Mouse (Mus musculus) thymus, postnatal 14 days (tissue): ENCODE measurements around the gene Celsr1.
A peak's percentile ranks its signal among the peaks of the same experiment; 100 is the strongest.
"Not testable (repeated sequence)": the region's sequence is repeated elsewhere in the genome, so short reads cannot be mapped to it uniquely, and the experiment has no call there.

Experiments
- DNase-seq: peaks from one replicate; pipeline ENCODE4 v3.0.0; 2021

Celsr1 gene

GRCm38 (mm10) chr15:86064191-86064849, 30.7 kb upstream of the Celsr1 start:
- DNase-seq: no peak

DNA sequence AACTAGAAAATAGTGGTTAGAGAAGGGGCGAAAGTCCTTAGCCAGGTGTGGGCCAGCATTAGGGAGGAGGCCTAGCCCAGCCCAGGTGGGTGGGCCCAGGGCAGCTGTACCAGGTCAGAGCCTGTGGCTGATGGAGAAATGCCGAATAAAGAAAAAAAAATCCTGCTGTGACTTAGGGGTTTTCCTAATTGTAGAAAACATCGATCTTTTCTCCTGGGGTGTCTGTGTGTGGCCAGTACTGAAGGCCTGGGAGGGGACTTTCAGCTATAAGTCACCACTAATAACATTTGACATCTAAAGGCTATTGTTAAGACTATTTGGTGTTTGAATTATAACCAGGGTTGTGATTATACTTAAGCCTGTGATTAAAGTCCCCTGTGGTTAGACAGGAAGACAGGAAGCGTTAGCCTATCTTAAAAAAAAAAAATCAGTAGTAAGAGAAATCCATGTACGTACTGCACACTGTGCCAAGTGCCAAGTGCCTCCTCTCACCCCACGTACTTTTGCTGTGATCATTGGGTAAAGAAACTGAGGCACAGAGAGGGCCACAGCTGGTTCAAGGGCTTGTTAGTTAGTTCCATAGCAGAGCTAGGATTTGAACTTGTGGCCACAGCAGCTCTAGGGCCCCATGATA, 28.4 kb upstream of the Celsr1 start:
- DNase-seq: no peak

DNA sequence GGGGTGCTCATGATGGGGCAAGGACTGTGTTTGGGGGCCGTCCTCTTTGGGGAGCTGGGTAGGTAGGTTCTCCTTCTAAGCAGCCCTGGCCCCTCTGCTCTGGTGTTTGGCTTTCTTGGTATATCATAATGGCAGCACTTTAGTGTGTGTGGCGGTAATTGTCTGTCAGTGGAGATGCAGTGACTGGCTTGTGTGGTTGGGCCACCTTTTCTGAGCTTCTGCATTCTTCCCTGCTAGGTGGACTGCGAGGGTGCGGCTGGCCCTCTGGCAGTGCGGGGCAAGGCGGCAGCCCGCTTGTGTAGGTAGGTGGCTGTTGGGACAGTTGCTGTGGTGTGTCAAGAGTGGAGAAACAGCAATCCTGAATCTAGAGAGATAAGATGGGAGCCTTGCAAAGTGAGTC, 27.6 kb upstream of the Celsr1 start:
- no peak for DNase-seq

DNA sequence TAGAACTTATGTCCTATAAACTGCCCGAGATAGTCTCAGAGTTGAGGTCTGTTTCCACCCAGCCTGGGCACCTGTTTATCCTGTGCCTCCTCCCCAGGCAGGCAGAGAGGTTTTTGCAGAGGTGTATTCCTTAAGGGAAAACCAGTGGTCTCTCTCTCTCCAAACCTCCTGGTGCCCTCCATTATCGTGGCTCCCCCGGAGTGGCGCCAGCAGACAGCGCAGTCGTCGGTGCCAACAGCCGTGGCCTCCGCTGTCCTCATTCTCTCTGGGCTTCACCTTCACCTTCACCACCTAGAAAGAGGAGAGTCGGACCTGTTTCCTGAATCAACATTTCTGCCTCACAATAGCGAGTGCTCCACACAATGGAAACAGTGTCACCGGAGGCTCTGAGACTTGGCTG, 27.0 kb upstream of the Celsr1 start:
- DNase-seq: no peak

DNA sequence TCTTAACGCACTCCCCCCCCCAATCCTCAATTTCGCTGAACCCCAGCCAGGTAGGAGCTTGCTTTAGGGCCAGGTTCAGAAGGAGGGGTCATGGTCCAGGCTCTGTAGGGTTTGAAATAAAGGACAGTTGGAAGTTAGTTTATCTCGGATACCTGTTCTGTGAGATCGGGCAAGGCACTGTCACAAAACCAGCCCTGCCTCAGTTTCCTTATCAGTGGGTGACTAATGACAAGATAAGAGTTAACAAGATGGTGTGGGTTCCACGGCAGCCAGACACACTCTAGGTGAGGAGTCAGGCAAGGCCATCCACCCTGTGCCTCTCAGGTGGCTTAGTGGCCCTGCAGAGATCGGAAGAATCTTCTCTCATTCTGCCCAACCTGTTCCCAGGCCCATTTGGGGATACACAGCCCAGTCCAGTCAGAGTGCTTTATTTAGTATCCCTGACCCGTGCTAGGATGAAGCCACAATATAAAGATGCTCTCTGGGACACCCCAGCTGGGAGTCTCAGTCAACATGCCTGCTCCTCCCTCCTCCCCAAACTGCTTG, 26.3 kb upstream of the Celsr1 start:
- DNase-seq: no peak

GRCm38 (mm10) chr15:86058931-86059834, 25.6 kb upstream of the Celsr1 start:
- DNase-seq: no peak

DNA sequence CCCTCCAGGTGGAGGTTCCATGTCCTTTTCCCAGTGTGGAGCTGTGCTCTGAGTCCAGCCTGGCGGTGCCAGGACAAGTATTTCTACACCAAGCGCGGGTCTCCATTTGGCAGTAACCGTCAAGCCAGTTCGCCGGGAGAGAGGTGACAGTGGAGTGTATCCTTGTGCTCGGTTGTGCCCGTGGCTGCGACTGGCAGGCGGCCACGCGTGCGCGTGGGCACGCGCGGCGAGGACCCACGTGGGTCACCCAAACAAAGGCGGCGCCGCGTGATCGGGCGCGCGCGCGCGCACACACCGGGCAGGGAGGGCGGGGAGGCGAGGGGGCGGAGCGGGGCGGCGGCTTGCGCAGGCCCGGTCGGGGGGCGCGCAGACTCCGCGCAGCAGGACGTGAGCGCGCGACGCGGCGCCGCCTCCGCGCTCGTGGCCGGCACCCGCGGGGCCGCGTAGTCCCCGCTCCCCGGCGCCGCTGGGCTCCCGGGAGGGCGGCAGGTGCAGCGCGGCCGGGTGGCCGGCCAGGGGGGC, 24.9 kb upstream of the Celsr1 start:
- peak; percentile 89 for DNase-seq

DNA sequence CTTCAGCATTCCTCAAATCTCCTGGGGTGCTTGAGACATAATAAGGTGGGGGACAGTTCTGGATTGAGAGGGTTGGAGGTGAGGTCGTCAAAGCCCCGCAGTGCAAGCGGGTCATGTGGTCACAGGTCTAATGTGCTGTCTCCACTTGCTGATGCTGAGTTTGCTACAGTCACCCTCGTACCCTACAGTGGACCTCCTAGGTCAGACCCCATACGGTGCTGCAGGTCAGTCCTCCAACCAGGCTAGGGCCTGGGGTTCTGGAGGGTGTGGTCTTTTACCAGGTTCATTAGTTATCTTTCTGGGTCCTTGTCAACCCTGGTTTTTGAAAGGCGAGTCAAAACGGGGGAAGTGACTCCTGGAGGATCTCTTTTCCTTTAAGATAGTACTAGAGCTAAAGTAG, 24.3 kb upstream of the Celsr1 start:
- no peak for DNase-seq

- no peak for DNase-seq
Measured at GRCm38 (mm10) chr15:86057413-86057812, 23.8 kb upstream of the Celsr1 start, which contains the start of gene Gramd4. TSS of gene Gramd4 (plus strand) at chr15:86057695.

DNA sequence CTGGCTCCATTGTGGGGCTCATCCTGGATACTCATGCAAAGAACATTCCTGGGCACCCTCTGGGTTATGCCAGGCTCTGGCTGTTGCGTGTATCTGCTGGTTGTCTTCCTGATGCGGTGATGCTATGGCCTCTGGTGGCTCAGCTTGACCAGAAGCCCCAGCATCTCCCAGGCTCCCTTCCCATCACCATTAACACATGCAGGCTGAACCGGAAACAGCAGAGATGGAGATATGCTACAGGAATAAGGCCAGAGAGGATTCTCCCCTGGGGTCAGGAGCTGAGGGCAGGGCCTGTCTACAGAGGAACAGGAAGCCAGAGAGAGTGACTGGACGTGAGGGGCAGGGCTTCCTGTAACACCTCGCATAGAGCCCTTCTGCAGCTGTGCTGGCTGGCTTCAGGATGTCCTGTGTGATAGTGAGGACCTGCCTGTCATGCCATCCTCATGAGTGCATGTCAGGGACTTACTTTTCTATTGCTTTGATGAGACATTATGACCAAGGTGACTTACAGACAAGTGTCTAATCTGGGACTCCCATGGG, 22.7 kb upstream of the Celsr1 start:
- DNase-seq: no peak

- DNase-seq: not testable (repeated sequence)
Measured at GRCm38 (mm10) chr15:86054861-86055260, 21.3 kb upstream of the Celsr1 start.

DNA sequence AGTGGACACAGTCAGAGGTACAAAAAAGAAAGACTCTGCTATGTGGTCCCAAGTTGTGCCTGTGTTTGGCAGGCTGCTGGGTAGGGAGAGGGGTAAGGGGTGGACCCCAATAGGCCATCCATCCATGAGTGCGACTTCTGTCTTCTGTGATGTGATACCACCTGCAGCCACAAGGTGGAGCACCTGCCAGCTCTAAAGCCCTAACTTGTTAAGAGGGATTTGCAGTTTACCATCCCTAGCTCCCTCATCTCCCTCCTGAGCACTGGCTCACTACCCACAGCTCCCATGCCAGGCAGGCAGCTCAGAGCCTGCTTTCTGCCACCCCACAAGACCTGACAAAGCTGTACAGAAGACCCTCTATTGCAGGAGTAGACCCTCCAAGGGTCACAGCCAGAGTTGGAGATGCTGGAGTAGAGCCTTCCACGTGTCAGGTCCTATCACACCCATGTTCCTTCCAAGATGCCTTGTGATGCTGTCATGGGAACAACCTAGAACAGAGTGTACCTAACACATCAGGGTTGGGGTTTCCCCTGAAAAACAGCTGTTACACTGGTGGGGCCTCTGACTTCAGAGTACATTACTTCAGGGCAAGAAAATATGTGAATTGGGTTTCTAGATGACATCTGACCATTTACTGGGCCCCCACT, 20.4 kb upstream of the Celsr1 start:
- DNase-seq: peak; percentile 87

GRCm38 (mm10) chr15:86051878-86052478, 18.4 kb upstream of the Celsr1 start:
- DNase-seq: no peak

DNA sequence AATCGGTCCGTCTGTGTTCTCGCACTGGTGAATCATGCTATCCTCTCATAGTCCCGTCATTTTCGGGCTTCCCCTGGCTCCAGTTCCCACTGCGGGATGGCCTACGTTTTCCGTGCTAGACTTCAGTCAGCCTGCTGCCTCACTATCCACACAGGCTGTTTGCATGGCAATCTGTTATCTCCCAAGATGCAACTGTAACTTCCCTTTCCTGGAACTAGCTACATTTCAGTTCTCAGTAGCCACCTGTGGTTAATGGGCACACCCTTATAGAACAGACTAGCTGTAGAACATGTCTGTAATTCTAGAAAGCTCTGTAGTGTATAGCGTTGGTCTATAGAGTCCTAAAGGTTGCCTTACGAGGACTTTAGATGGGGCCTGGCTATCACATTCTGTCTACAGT, 17.6 kb upstream of the Celsr1 start:
- no peak for DNase-seq

- peak; percentile 13 for DNase-seq
Measured at GRCm38 (mm10) chr15:86050170-86050743, 16.7 kb upstream of the Celsr1 start.

GRCm38 (mm10) chr15:86049510-86049909, 15.9 kb upstream of the Celsr1 start:
- no peak for DNase-seq

GRCm38 (mm10) chr15:86042364-86042763, 8.8 kb upstream of the Celsr1 start:
- DNase-seq: no peak

DNA sequence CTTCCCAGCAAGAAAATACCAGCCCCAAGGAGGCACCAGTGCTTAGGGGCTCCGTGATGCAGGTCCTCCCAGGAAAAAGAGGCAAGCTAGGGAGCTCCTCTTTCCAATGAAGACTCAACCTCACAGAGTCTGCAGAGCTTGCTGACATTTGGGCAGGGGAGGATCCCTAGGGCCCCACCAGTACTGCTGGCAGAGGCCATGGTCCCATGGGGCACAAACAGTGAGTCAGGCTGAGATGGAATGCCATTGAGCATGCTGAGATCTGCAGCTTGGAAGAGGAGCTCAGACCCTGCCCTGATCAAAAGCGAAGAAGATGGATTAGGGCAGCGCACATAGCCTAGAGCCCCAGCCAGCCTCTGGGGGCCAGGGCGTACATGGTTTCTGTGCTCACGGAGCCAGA, 7.8 kb upstream of the Celsr1 start:
- no peak for DNase-seq

- peak; percentile 84 for DNase-seq
Measured at GRCm38 (mm10) chr15:86038802-86039201, 5.2 kb upstream of the Celsr1 start.

DNA sequence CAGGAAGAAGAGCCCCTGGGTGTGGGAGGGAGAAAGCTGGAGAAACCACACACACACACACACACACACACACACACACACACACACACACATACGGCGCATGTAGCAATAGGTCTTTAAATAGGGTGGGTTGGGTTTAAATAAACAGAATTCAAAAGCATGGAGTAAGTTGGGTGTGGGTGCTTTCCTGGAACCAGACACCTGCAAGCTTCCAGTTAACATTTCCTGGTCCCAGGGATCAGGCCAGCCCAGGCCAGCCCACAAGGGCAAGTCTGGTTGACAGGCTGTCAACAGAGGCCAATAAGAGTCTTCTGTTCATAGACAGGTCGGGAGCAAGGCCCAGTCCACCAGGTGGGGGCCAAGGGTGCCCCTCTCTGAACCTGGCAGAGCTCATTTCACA, 2.3 kb upstream of the Celsr1 start:
- DNase-seq: no peak

DNA sequence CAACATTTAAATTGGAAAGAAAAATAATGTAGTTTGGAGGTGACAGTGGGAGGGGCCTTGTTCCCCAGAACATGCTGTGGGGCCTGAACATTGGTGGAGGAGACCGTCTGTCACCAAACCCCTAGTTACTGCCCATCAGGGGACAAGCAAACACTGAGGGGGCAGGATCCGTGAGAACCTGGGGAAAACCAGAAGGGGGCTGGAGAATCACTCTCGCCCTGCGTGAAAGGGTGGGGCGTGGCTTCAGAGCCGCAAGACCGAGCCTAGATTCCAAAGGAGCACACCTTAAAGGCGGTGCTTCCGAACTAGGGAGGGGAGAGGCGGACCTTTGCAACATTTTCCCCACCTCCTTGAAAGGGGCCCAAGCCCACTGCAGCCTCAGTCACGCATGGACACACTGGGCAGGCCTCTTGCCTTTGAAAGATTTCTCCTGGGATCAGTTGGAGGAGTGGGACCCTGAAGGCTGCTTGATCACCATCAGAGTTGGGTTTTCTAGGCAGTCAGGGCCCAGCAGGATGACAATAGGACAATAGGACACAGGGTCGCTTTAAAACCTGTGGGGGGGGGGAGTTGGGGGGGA, 1.3 kb upstream of the Celsr1 start:
- no peak for DNase-seq
